Mouse (Mus musculus) adrenal gland, postnatal 10 days (tissue): Measurements from ENCODE around the gene Gm42517. TPM values are rescaled to one million over a fixed set of nuclear protein-coding genes. Genes with fewer than 3 reads are reported as not detected.

Experiments used
- DNase-seq: peaks from one replicate; pipeline ENCODE4 v3.0.0; 2021; ENCODE audit warnings: mixed read lengths
- total RNA-seq, 2 experiments: library from RNA; stranded (reverse); gene quantifications; 2 replicates each; pipeline ENCODE4 v1.2.3; 2021

The Gm42517 gene
- total RNA-seq, 2 experiments from 2014 or later: 0.45 to 0.82 TPM

GRCm38 (mm10) chr5:108349511-108350148, 18.1 kb downstream of the Gm42517 start:
- DNase-seq: no peak

GRCm38 (mm10) chr5:108347843-108348242, 19.9 kb downstream of the Gm42517 start:
- DNase-seq: no peak

GRCm38 (mm10) chr5:108345313-108346071, 22.2 kb downstream of the Gm42517 start:
- no peak for DNase-seq

- DNase-seq: no peak
Observed at GRCm38 (mm10) chr5:108343680-108344170, 24.0 kb downstream of the Gm42517 start.

GRCm38 (mm10) chr5:108338049-108338448, 29.7 kb downstream of the Gm42517 start:
- no peak for DNase-seq

GRCm38 (mm10) chr5:108337385-108337784, 30.3 kb downstream of the Gm42517 start:
- no peak for DNase-seq

- no peak for DNase-seq
Observed at GRCm38 (mm10) chr5:108331051-108331450, 36.7 kb downstream of the Gm42517 start.

Other genes with a start within 250 kb of the Gm42517 start
- 100 to 1,000 TPM in 1 of 2 experiments, 10 to 100 TPM in 1; 88.3 to 112 TPM for gene Tmed5, start 235.3 kb downstream of the Gm42517 start, total RNA-seq
- gene Ccdc18, start 235.0 kb downstream of the Gm42517 start, total RNA-seq: 1 to 10 TPM; 2.3 to 4.9 TPM
- gene Dr1, start 99.0 kb downstream of the Gm42517 start, total RNA-seq: 10 to 100 TPM; 30.4 to 30.7 TPM
- gene Pigg, start 55.3 kb downstream of the Gm42517 start, total RNA-seq: 1 to 10 TPM; 7.8 to 9.5 TPM
- gene Pde6b, start 20.5 kb upstream of the Gm42517 start, total RNA-seq: not detected
- gene Atp5k, start 66.5 kb upstream of the Gm42517 start, total RNA-seq: 100 to 1,000 TPM; 786 to 795 TPM
- gene Mfsd7a, start 81.0 kb upstream of the Gm42517 start, total RNA-seq: 1 to 10 TPM; 1.1 to 1.9 TPM
- gene Pcgf3, start 93.3 kb upstream of the Gm42517 start, total RNA-seq: 10 to 100 TPM; 42.6 to 49.1 TPM
- gene Cplx1, start 182.1 kb upstream of the Gm42517 start, total RNA-seq: 10 to 100 TPM in 1 of 2 experiments, 1 to 10 TPM in 1; 7.1 to 13.8 TPM